Mouse (Mus musculus) lung, adult 2 months (tissue): ENCODE results near the gene Cwc25. TPM values are rescaled to one million over a fixed set of nuclear protein-coding genes. Genes with fewer than 3 reads are reported as not detected.
"Not testable (repeated sequence)": the region's sequence is repeated elsewhere in the genome, so short reads cannot be mapped to it uniquely, and the experiment has no call there.

ENCODE experiments used
- DNase-seq: peaks from one replicate; pipeline ENCODE4 v3.0.0; 2022
- H3K4me1 ChIP-seq: fragments of 200-500 bp; 2 replicates; pipeline ENCODE4 v1.6.1; 2011; ENCODE audit warnings: low read length; ENCODE audit not compliant: control insufficient read depth, insufficient read depth
- H3K4me3 ChIP-seq: fragments of 200-500 bp; replicated peaks from 2 replicates; pipeline ENCODE3; 2011; ENCODE audit warnings: low read depth, mild to moderate bottlenecking, control low read depth, low read length; ENCODE audit errors: extremely low read depth
- CTCF ChIP-seq: fragments of 200-500 bp; IDR thresholded peaks from 2 replicates; pipeline ENCODE4 v1.5.1; 2011; ENCODE audit warnings: mild to moderate bottlenecking, low read length, control low read depth; ENCODE audit not compliant: insufficient read depth
- POLR2A ChIP-seq: fragments of 200-500 bp; IDR thresholded peaks from 2 replicates; pipeline ENCODE4 v1.6.1; 2011; ENCODE audit warnings: low read depth, mild to moderate bottlenecking, control low read depth, low read length, borderline replicate concordance; ENCODE audit errors: extremely low read depth
- WGBS: fragments of 180-500 bp; shearing (Covaris S2); methylation state at CpG from one replicate; pipeline ENCODE4 v1.1.7; 2018; 5-methylcytosine and 5-hydroxymethylcytosine counted together
- polyA plus RNA-seq: library from polyadenylated mRNA; depleted of rRNA; stranded (reverse); fragments of >200 nt; gene quantifications from 2 replicates; pipeline ENCODE4 v1.2.3, GENCODE M21; 2012

Cwc25 gene
- polyA plus RNA-seq, 1 experiment: 11.6 TPM

DNA sequence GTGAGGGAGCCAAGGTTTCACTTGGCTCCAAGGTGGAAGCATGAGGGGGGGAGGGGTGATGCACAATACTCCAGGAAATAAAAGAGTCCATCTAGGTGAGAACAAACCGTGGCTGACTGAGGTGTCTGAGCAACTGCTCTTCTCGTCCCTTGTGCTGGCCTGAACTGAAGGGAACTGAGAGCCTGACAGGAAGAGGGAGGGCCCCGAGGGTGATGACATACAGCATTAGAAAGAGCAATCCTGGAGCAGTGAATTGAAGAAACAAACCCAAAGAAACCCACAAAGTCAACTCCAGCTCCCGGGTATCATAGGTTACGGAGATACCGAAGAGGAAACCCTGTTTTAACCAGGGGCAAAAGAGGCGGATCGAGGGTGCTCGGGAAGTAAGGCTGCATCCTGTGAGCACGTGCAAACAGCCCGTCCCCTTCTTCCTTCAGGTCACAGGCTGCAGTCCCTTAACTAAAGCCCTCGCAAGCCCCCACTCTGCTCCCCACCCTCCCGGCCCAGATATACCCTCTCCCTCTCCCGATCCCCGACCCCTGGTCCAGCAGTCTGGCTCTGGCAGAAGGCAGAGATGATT lies 48.0 kb downstream of the Cwc25 start:
- 53% methylated on average over 15 of the region's 15 CpGs for WGBS
- Histone ChIP-seq H3K4me1 (no peaks in the 10 kb centered on the region), H3K4me3 (no peak overlapping the region)
- no peak for DNase-seq
- TF ChIP-seq POLR2A: no peak
- TF ChIP-seq CTCF: no peak

DNA sequence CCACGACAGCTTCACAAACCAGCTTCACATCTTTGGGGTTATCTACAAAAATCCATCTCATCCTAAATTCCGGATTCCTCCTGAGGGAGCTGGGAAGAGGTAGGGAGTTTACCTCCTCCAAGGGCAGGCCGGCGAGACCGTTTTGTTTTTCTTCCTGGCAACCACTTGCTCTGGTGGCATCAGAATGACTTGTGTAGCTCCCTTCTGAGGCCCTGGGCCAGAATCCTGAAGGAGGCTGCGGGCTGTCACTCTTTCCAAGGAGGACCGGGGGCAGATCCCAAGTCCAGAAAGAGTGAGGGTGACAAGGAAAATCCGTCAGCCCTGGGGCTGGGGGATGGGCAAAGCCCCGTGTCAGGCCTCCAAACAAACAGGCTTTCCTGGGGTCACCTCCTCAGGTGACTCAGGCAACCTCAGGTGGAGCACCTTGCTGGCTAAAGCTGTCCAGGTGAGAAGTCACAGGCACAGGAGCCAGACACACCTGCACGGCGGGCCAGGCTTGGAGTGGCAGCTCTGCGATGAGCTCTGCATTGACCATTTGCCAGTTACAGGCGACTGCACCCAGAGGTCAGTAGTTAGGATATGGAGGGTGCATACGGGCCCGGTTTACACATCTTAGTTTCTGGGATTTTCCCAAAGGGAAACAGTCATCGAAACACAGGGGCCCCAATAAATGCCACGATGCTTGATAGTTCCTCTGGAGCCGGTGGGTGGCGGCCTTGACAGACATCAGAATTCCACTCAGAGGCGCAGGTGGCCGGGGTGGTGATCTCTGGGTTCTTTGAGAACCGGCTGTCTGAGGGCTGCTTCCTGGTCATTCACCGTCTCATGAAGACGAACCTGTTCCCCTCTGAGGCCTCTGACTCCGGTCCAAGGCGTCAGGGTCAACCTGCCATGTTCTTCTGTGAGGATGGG lies 48.7 kb downstream of the Cwc25 start:
- DNase-seq: no peak
- 79% methylated on average over 26 of the region's 26 CpGs for WGBS
- H3K4me1 ChIP-seq: no peaks in the 10 kb centered on the region
- no peak for TF ChIP-seq CTCF
- TF ChIP-seq POLR2A: no peak
- H3K4me3 ChIP-seq: no peak overlapping the region

- TF ChIP-seq POLR2A (no peak), CTCF (no peak)
- no peak for DNase-seq
- Histone ChIP-seq H3K4me3 (no peak overlapping the region), H3K4me1 (no peaks in the 10 kb centered on the region)
- WGBS: 86% methylated on average over 8 of the region's 8 CpGs
Measured at GRCm38 (mm10) chr11:97716021-97716420, 50.3 kb downstream of the Cwc25 start.

- TF ChIP-seq CTCF: no peak
- no peak for TF ChIP-seq POLR2A
- no peaks in the 10 kb centered on the region for H3K4me1 ChIP-seq
Measured at GRCm38 (mm10) chr11:97714784-97715760, 51.3 kb downstream of the Cwc25 start.

DNA sequence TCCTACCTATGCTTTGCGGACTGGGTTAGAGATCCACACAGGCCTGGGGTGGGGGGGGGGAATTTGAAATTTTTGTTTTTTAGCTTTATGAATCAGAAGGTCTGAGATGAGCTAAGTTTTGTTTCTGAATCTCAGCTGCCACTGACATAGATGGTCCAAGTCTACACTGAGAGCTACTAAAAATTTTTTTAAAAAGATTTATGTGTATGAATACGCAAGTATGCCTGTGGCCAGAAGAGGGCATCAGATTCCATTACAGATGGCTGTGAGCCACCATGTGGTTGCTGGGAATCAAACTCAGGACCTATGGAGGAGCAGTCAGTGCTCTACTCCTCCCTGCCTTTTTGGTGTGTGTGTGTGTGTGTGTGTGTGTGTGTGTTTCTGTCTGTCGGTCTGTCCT lies 52.0 kb downstream of the Cwc25 start:
- TF ChIP-seq CTCF: 0 out of 2 replicates have a peak, but pooled peaks have one; percentile 3
- TF ChIP-seq POLR2A: no peak
- WGBS: 91% methylated on average over 3 of the region's 3 CpGs
- DNase-seq: no peak
- Histone ChIP-seq H3K4me3 (no peak overlapping the region), H3K4me1 (no peaks in the 10 kb centered on the region)

More at GRCm38 (mm10) chr11:97714784-97715760, 51.3 kb downstream of the Cwc25 start:
- 66% methylated on average over 14 of the region's 14 CpGs for WGBS
- no peak overlapping the region for H3K4me3 ChIP-seq
- no peak for DNase-seq

DNA sequence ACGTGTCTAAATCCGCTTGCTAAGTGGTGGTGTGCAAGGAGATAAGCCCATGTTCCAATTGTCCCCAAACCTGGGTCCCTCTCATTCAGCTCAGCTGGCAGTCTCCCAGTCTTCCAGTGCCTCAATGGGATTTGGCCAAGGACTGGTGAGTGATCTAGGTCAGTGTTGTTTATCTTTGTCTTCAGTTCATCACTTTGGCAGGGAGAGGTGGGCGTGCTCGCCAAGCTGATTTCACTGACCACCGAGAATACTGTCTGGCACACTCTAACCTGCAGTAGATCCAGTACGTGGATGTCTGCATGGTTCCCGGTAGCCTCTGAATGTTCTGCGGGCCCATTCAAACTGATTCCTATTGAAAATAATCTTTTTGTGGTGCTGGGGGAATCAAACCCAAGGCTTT lies 52.5 kb downstream of the Cwc25 start:
- TF ChIP-seq POLR2A: no peak
- no peak for TF ChIP-seq CTCF
- 61% methylated on average over 8 of the region's 8 CpGs for WGBS
- no peaks in the 10 kb centered on the region for H3K4me1 ChIP-seq
- H3K4me3 ChIP-seq: no peak overlapping the region
- no peak for DNase-seq

- H3K4me1 ChIP-seq: no peaks in the 10 kb centered on the region
- 89% methylated on average over 15 of the region's 15 CpGs for WGBS
Measured at GRCm38 (mm10) chr11:97712286-97712685, 54.1 kb downstream of the Cwc25 start.

GRCm38 (mm10) chr11:97711200-97711900 lies 55.0 kb downstream of the Cwc25 start:
- H3K4me3 ChIP-seq: no peak overlapping the region
- TF ChIP-seq CTCF (no peak), POLR2A (no peak)
- whole genome bisulfite sequencing: 75% methylated on average over 13 of the region's 13 CpGs
- DNase-seq: no peak
- H3K4me1 ChIP-seq: no peaks in the 10 kb centered on the region

More at GRCm38 (mm10) chr11:97712286-97712685, 54.1 kb downstream of the Cwc25 start:
- no peak overlapping the region for H3K4me3 ChIP-seq
- DNase-seq: no peak
- TF ChIP-seq POLR2A (no peak), CTCF (no peak)

GRCm38 (mm10) chr11:97710067-97710466 lies 56.3 kb downstream of the Cwc25 start:
- 78% methylated on average over 2 of the region's 2 CpGs for WGBS

More at GRCm38 (mm10) chr11:97710067-97710466, 56.3 kb downstream of the Cwc25 start:
- not testable (repeated sequence) for DNase-seq, H3K4me3 ChIP-seq, H3K4me1 ChIP-seq
